Comparison of ENCODE assay signal across 9 mouse cellular contexts in genomic region chr19:3935896-3936850, GRCm38 (mm10). TPM values are rescaled to one million over a fixed set of nuclear protein-coding genes. Genes with fewer than 3 reads are reported as not detected.
DNase-seq lines count a peak whose midpoint lies in the region; ATAC-seq and TF ChIP-seq lines count a peak whose summit lies in the region.
"Had no signal": no experiment of that assay in that cellular context is flagged by ENCODE, and none has a peak within 500 bp of the region (broad histone marks: within the 10 kb centered on the region; RNA-seq: fewer than 3 reads in every experiment).

No protein-coding gene starts in this region.

- ATAC-seq in forebrain, embryonic 13.5 days = no peak
- no peak for ATAC-seq in limb, embryonic 13.5 days (ENCODE audit: low FRiP score, low read depth)
- ATAC-seq in midbrain, embryonic 12.5 days (ENCODE audit: low FRiP score, low read depth) = 0 out of 2 replicates have a peak, but pooled peaks have one; percentile 12
- 0 out of 2 replicates have a peak, but pooled peaks have one; percentile 16 for ATAC-seq in stomach, embryonic 14.5 days (ENCODE audit: insufficient number of reproducible peaks, insufficient read depth, low FRiP score, low read depth)

- peaks cover 44% of the 10 kb centered on the region for H3K4me1 ChIP-seq in bone marrow macrophage, adult 2 months (ENCODE audit: control insufficient read depth, insufficient read depth, low read length)
- H3K4me1 ChIP-seq in forebrain, embryonic 13.5 days = peaks cover 15% of the 10 kb centered on the region
- H3K4me1 ChIP-seq in hindbrain, embryonic 10.5 days (replicated peaks) = peaks cover 17% of the 10 kb centered on the region
- peaks cover 8% of the 10 kb centered on the region for H3K4me1 ChIP-seq in limb, embryonic 13.5 days
- H3K4me1 ChIP-seq in midbrain, embryonic 12.5 days = peaks cover 14% of the 10 kb centered on the region
- peaks cover 9% of the 10 kb centered on the region; the same call in 1 of the 2 replicates for H3K4me1 ChIP-seq in stomach, embryonic 14.5 days (ENCODE audit: control insufficient read depth, insufficient read depth, low read length)

- TF ChIP-seq CTCF in bone marrow macrophage, adult 2 months (IDR thresholded peaks at IDR 0.05; ENCODE audit: low read depth, low read length) = no peak

- peak overlapping the region; percentile 75 for H3K4me2 ChIP-seq in forebrain, embryonic 13.5 days
- peak overlapping the region; percentile 87 for H3K4me2 ChIP-seq in limb, embryonic 13.5 days (replicated peaks)
- H3K4me2 ChIP-seq in midbrain, embryonic 12.5 days (replicated peaks) = peak overlapping the region; percentile 76
- peak overlapping the region; percentile 78 for H3K4me2 ChIP-seq in stomach, embryonic 14.5 days (replicated peaks; ENCODE audit: low read depth, low read length)

- H3K27me3 ChIP-seq in forebrain, embryonic 13.5 days = peaks cover 25% of the 10 kb centered on the region
- H3K27me3 ChIP-seq in hindbrain, embryonic 10.5 days (ENCODE audit: insufficient read depth, poor library complexity, severe bottlenecking) = peaks cover 25% of the 10 kb centered on the region
- peaks cover 8% of the 10 kb centered on the region; the same call in 1 of the 2 replicates for H3K27me3 ChIP-seq in limb, embryonic 13.5 days
- peaks cover 20% of the 10 kb centered on the region for H3K27me3 ChIP-seq in midbrain, embryonic 12.5 days
- H3K27me3 ChIP-seq in stomach, embryonic 14.5 days (ENCODE audit: control insufficient read depth, insufficient read depth, low read length) = no peaks in the 10 kb centered on the region

- peak overlapping the region; percentile 57 for H3K9ac ChIP-seq in forebrain, embryonic 13.5 days
- peak overlapping the region; percentile 67 for H3K9ac ChIP-seq in limb, embryonic 13.5 days
- peak overlapping the region; percentile 50; the same call in 1 of the 2 replicates for H3K9ac ChIP-seq in midbrain, embryonic 12.5 days (replicated peaks)
- H3K9ac ChIP-seq in stomach, embryonic 14.5 days (replicated peaks; ENCODE audit: low read depth, low read length) = peak overlapping the region; percentile 36; the same call in 1 of the 2 replicates

- peak overlapping the region; percentile 87 for H3K4me3 ChIP-seq in bone marrow macrophage, adult 2 months (ENCODE audit: insufficient read depth, low read length)
- peak overlapping the region; percentile 40 for H3K4me3 ChIP-seq in forebrain, embryonic 13.5 days
- H3K4me3 ChIP-seq in hindbrain, embryonic 10.5 days = peak overlapping the region; percentile 60
- peak overlapping the region; percentile 53 for H3K4me3 ChIP-seq in limb, embryonic 13.5 days
- H3K4me3 ChIP-seq in midbrain, embryonic 12.5 days = peak overlapping the region; percentile 44
- peak overlapping the region; percentile 48 for H3K4me3 ChIP-seq in stomach, embryonic 14.5 days (ENCODE audit: low read depth, low read length)

- H3K9me3 ChIP-seq in forebrain, embryonic 13.5 days (replicated peaks) = no peaks in the 10 kb centered on the region
- no peaks in the 10 kb centered on the region for H3K9me3 ChIP-seq in hindbrain, embryonic 10.5 days
- H3K9me3 ChIP-seq in limb, embryonic 13.5 days = no peaks in the 10 kb centered on the region
- no peaks in the 10 kb centered on the region for H3K9me3 ChIP-seq in midbrain, embryonic 12.5 days
- no peaks in the 10 kb centered on the region for H3K9me3 ChIP-seq in stomach, embryonic 14.5 days (ENCODE audit: control insufficient read depth, low read depth, low read length)

- TF ChIP-seq POLR2A in bone marrow macrophage, adult 2 months (IDR thresholded peaks at IDR 0.05; ENCODE audit: borderline replicate concordance, low read depth, low read length) = no peak

- peak; percentile 76 to 92 for DNase-seq in adrenal gland, adult (ENCODE audit: inconsistent age in 2 of 2, low spot score in 1 of 2)
- no peak for DNase-seq in adrenal gland, adult 8-10 months
- DNase-seq in hindbrain, embryonic 10.5 days (ENCODE audit: low spot score) = peak; percentile 56

- 6% methylated on average over 22 of the region's 22 CpGs for WGBS in forebrain, embryonic 13.5 days
- 8% methylated on average over 22 of the region's 22 CpGs for WGBS in hindbrain, embryonic 10.5 days
- 9% methylated on average over 22 of the region's 22 CpGs for WGBS in limb, embryonic 13.5 days
- 7% methylated on average over 22 of the region's 22 CpGs for WGBS in midbrain, embryonic 12.5 days
- WGBS in stomach, embryonic 14.5 days = 7% methylated on average over 22 of the region's 22 CpGs

- H3K27ac ChIP-seq in bone marrow macrophage, adult 2 months (ENCODE audit: insufficient read depth, low read depth, low read length) = peak overlapping the region; percentile 97
- no peak overlapping the region for H3K27ac ChIP-seq in forebrain, embryonic 13.5 days
- H3K27ac ChIP-seq in hindbrain, embryonic 10.5 days = peak overlapping the region; percentile 75
- no peak overlapping the region for H3K27ac ChIP-seq in limb, embryonic 13.5 days
- no peak overlapping the region for H3K27ac ChIP-seq in midbrain, embryonic 12.5 days (replicated peaks)
- H3K27ac ChIP-seq in stomach, embryonic 14.5 days (ENCODE audit: low read length) = 0 out of 2 replicates have a peak overlapping the region, but pooled peaks have one; percentile 3

- no peaks in the 10 kb centered on the region for H3K36me3 ChIP-seq in forebrain, embryonic 13.5 days (ENCODE audit: poor library complexity, severe bottlenecking)
- no peaks in the 10 kb centered on the region for H3K36me3 ChIP-seq in hindbrain, embryonic 10.5 days
- no peaks in the 10 kb centered on the region for H3K36me3 ChIP-seq in limb, embryonic 13.5 days
- no peaks in the 10 kb centered on the region for H3K36me3 ChIP-seq in midbrain, embryonic 12.5 days
- no peaks in the 10 kb centered on the region for H3K36me3 ChIP-seq in stomach, embryonic 14.5 days (ENCODE audit: control insufficient read depth, insufficient read depth, low read length)

RNA-seq across cellular contexts. Expression of gene Unc93b1, which starts 1.2 kb away (rescaled TPM):
- total RNA-seq in adrenal gland, adult 8-10 months (2022) = 10 to 100 TPM; 69.4 to 85.5 (median 71.5) TPM
- 1,272 and 1,428 TPM in 2 replicates for polyA plus RNA-seq in bone marrow macrophage, adult 2 months (2012; ENCODE audit: insufficient read depth, insufficient read length, missing spikeins)
- 3.8 and 5.3 TPM in 2 replicates for polyA plus RNA-seq in forebrain, embryonic 13.5 days (2015; fragmentation: Nextera tagmentation; extraction: Ambion mirVana)
- polyA plus RNA-seq in hindbrain, embryonic 10.5 days (2016; fragmentation: Nextera tagmentation; extraction: Ambion mirVana) = 6.3 and 8.8 TPM in 2 replicates
- 14.2 and 15.0 TPM in 2 replicates for polyA plus RNA-seq in limb, embryonic 13.5 days (2015; fragmentation: Nextera tagmentation; extraction: Ambion mirVana)
- polyA plus RNA-seq in midbrain, embryonic 12.5 days (2016; fragmentation: Nextera tagmentation; extraction: Ambion mirVana) = 8.5 and 10.4 TPM in 2 replicates
- polyA plus RNA-seq in stomach, embryonic 14.5 days (2014; fragmentation: Nextera tagmentation; extraction: Ambion mirVana) = 13.1 and 15.4 TPM in 2 replicates

RNA-seq across cellular contexts. Expression of gene Aldh3b1, which starts 6.6 kb away (rescaled TPM):
- total RNA-seq in adrenal gland, adult 8-10 months (2022) = 100 to 1,000 TPM in 2 of 4 experiments, 10 to 100 TPM in 2; 35.5 to 262 (median 145) TPM
- 83.9 and 85.6 TPM in 2 replicates for polyA plus RNA-seq in bone marrow macrophage, adult 2 months (2012; ENCODE audit: insufficient read depth, insufficient read length, missing spikeins)
- 1.1 TPM in 2 replicates for polyA plus RNA-seq in forebrain, embryonic 13.5 days (2015; fragmentation: Nextera tagmentation; extraction: Ambion mirVana)
- 0.71 and 0.81 TPM in 2 replicates for polyA plus RNA-seq in hindbrain, embryonic 10.5 days (2016; fragmentation: Nextera tagmentation; extraction: Ambion mirVana)
- polyA plus RNA-seq in limb, embryonic 13.5 days (2015; fragmentation: Nextera tagmentation; extraction: Ambion mirVana) = 1.1 and 1.3 TPM in 2 replicates
- polyA plus RNA-seq in midbrain, embryonic 12.5 days (2016; fragmentation: Nextera tagmentation; extraction: Ambion mirVana) = 0.83 and 0.96 TPM in 2 replicates
- 1.2 and 2.4 TPM in 2 replicates for polyA plus RNA-seq in stomach, embryonic 14.5 days (2014; fragmentation: Nextera tagmentation; extraction: Ambion mirVana)

RNA-seq across cellular contexts. Expression of gene Aldh3b3, which starts 22.3 kb away (rescaled TPM):
- total RNA-seq in adrenal gland, adult 8-10 months (2022) = 1 to 10 TPM in 2 of 4 experiments, under 1 TPM in 2; 0.11 to 1.5 (median 0.88) TPM
- polyA plus RNA-seq in bone marrow macrophage, adult 2 months (2012; ENCODE audit: insufficient read depth, insufficient read length, missing spikeins) = not detected in 2 replicates
- not detected in 2 replicates for polyA plus RNA-seq in forebrain, embryonic 13.5 days (2015; fragmentation: Nextera tagmentation; extraction: Ambion mirVana)
- not detected in 2 replicates for polyA plus RNA-seq in hindbrain, embryonic 10.5 days (2016; fragmentation: Nextera tagmentation; extraction: Ambion mirVana)
- 0.05 TPM in 1 of 2 replicates, not detected in the other for polyA plus RNA-seq in limb, embryonic 13.5 days (2015; fragmentation: Nextera tagmentation; extraction: Ambion mirVana)
- not detected in 2 replicates for polyA plus RNA-seq in midbrain, embryonic 12.5 days (2016; fragmentation: Nextera tagmentation; extraction: Ambion mirVana)
- 0.09 TPM in 1 of 2 replicates, not detected in the other for polyA plus RNA-seq in stomach, embryonic 14.5 days (2014; fragmentation: Nextera tagmentation; extraction: Ambion mirVana)
- total RNA-seq: layer of hippocampus, postnatal 14 days had no signal

RNA-seq across cellular contexts. Expression of gene Ndufs8, which starts 23.6 kb away (rescaled TPM):
- 100 to 1,000 TPM; 241 to 358 (median 291) TPM for total RNA-seq in adrenal gland, adult 8-10 months (2022)
- 80.5 and 85.1 TPM in 2 replicates for polyA plus RNA-seq in bone marrow macrophage, adult 2 months (2012; ENCODE audit: insufficient read depth, insufficient read length, missing spikeins)
- 197 and 208 TPM in 2 replicates for polyA plus RNA-seq in forebrain, embryonic 13.5 days (2015; fragmentation: Nextera tagmentation; extraction: Ambion mirVana)
- polyA plus RNA-seq in hindbrain, embryonic 10.5 days (2016; fragmentation: Nextera tagmentation; extraction: Ambion mirVana) = 241 and 279 TPM in 2 replicates
- polyA plus RNA-seq in limb, embryonic 13.5 days (2015; fragmentation: Nextera tagmentation; extraction: Ambion mirVana) = 259 and 267 TPM in 2 replicates
- polyA plus RNA-seq in midbrain, embryonic 12.5 days (2016; fragmentation: Nextera tagmentation; extraction: Ambion mirVana) = 193 and 210 TPM in 2 replicates
- polyA plus RNA-seq in stomach, embryonic 14.5 days (2014; fragmentation: Nextera tagmentation; extraction: Ambion mirVana) = 320 and 361 TPM in 2 replicates

RNA-seq across cellular contexts. Expression of gene Tcirg1, which starts 29.2 kb away (rescaled TPM):
- total RNA-seq in adrenal gland, adult 8-10 months (2022) = 100 to 1,000 TPM in 2 of 4 experiments, 10 to 100 TPM in 2; 55.6 to 133 (median 95.0) TPM
- polyA plus RNA-seq in bone marrow macrophage, adult 2 months (2012; ENCODE audit: insufficient read depth, insufficient read length, missing spikeins) = 488 and 518 TPM in 2 replicates
- 10.4 and 11.3 TPM in 2 replicates for polyA plus RNA-seq in forebrain, embryonic 13.5 days (2015; fragmentation: Nextera tagmentation; extraction: Ambion mirVana)
- 21.6 and 21.9 TPM in 2 replicates for polyA plus RNA-seq in hindbrain, embryonic 10.5 days (2016; fragmentation: Nextera tagmentation; extraction: Ambion mirVana)
- polyA plus RNA-seq in limb, embryonic 13.5 days (2015; fragmentation: Nextera tagmentation; extraction: Ambion mirVana) = 40.3 and 52.9 TPM in 2 replicates
- polyA plus RNA-seq in midbrain, embryonic 12.5 days (2016; fragmentation: Nextera tagmentation; extraction: Ambion mirVana) = 16.3 and 18.7 TPM in 2 replicates
- 28.4 and 30.9 TPM in 2 replicates for polyA plus RNA-seq in stomach, embryonic 14.5 days (2014; fragmentation: Nextera tagmentation; extraction: Ambion mirVana)

Comparison
In these comparisons a context has a peak if more than half of its experiments do, and no peak if none do; other contexts are left out.
1. H3K27ac ChIP-seq: peak in bone marrow macrophage, adult 2 months (single experiment), hindbrain, embryonic 10.5 days (single experiment) and stomach, embryonic 14.5 days (single experiment); none in forebrain, embryonic 13.5 days (single experiment), limb, embryonic 13.5 days (single experiment) and midbrain, embryonic 12.5 days (single experiment).
2. ATAC-seq: peak in midbrain, embryonic 12.5 days (single experiment) and stomach, embryonic 14.5 days (single experiment); none in forebrain, embryonic 13.5 days (single experiment) and limb, embryonic 13.5 days (single experiment).
3. RNA of gene Unc93b1, which starts 1.2 kb away (polyA plus RNA-seq): 1,272 to 1,428 TPM in bone marrow macrophage, adult 2 months; 13.1 to 15.4 TPM in stomach, embryonic 14.5 days, 14.2 to 15.0 TPM in limb, embryonic 13.5 days, 8.5 to 10.4 TPM in midbrain, embryonic 12.5 days, 6.3 to 8.8 TPM in hindbrain, embryonic 10.5 days and 3.8 to 5.3 TPM in forebrain, embryonic 13.5 days; every median in the first group is over 10 times any median in the second.
4. RNA of gene Aldh3b1, which starts 6.6 kb away (polyA plus RNA-seq): 83.9 to 85.6 TPM in bone marrow macrophage, adult 2 months; 1.1 to 1.3 TPM in limb, embryonic 13.5 days, 1.2 to 2.4 TPM in stomach, embryonic 14.5 days, 1.1 TPM in forebrain, embryonic 13.5 days, 0.83 to 0.96 TPM in midbrain, embryonic 12.5 days and 0.71 to 0.81 TPM in hindbrain, embryonic 10.5 days; every median in the first group is over 10 times any median in the second.
5. Peak in every context shown above with its lines, with median percentiles within 50 percentile points of each other: H3K4me3 ChIP-seq, H3K4me2 ChIP-seq and H3K9ac ChIP-seq.